Mouse (Mus musculus) adrenal gland, postnatal 14 days (tissue): ENCODE results near the gene Wdr78. TPM values are rescaled to one million over a fixed set of nuclear protein-coding genes. Genes with fewer than 3 reads are reported as not detected.

ENCODE experiments used
- total RNA-seq: library from RNA; stranded (reverse); gene quantifications from 2 replicates; pipeline ENCODE4 v1.2.3, GENCODE M21; 2021

Gene Wdr78
- total RNA-seq, 1 experiment from 2014 or later = 3.6 TPM

Other genes with a start within 250 kb of the Wdr78 start
- gene Tctex1d1, start 135.9 kb downstream of the Wdr78 start, total RNA-seq = not detected in 2 replicates
- not detected in 2 replicates for gene Insl5, start 87.7 kb downstream of the Wdr78 start, total RNA-seq
- gene Mier1, start 165 bp downstream of the Wdr78 start, total RNA-seq = 68.2 and 71.1 TPM in 2 replicates
- gene Slc35d1, start 100.6 kb upstream of the Wdr78 start, total RNA-seq = 13.1 and 17.0 TPM in 2 replicates
- not detected in 2 replicates for gene 4921539E11Rik, start 176.3 kb upstream of the Wdr78 start, total RNA-seq
- gene Oma1, start 199.3 kb upstream of the Wdr78 start, total RNA-seq = 14.9 and 15.2 TPM in 2 replicates